Mouse (Mus musculus) forebrain, embryonic 12.5 days (tissue): Measurements from ENCODE around the gene Esf1. TPM values are rescaled to one million over a fixed set of nuclear protein-coding genes. Genes with fewer than 3 reads are reported as not detected.
"Not testable (repeated sequence)": the region's sequence is repeated elsewhere in the genome, so short reads cannot be mapped to it uniquely, and the experiment has no call there.

ENCODE experiments used
- ATAC-seq: fragments of 200-750 bp; cut with Nextera tagmentation; 2 replicates; pipeline ENCODE4 v1.8.0; 2017; ENCODE audit warnings: moderate TSS enrichment; ENCODE audit not compliant: low FRiP score
- H3K27ac ChIP-seq: fragments of 300-500 bp; sonication (generic); 2 replicates; pipeline ENCODE4 v1.5.1; 2016; ENCODE audit warnings: mild to moderate bottlenecking
- H3K27me3 ChIP-seq: fragments of 300-500 bp; sonication (generic); 2 replicates; pipeline ENCODE4 v1.6.1; 2016; ENCODE audit warnings: mild to moderate bottlenecking
- H3K36me3 ChIP-seq: fragments of 300-500 bp; sonication (generic); replicated peaks from 2 replicates; pipeline ENCODE4 v1.6.1; 2016; ENCODE audit warnings: mild to moderate bottlenecking
- H3K4me1 ChIP-seq: fragments of 300-500 bp; sonication (generic); 2 replicates; pipeline ENCODE4 v1.6.1; 2016
- H3K4me2 ChIP-seq: fragments of 300-500 bp; sonication (generic); 2 replicates; pipeline ENCODE4 v1.6.1; 2016; ENCODE audit warnings: mild to moderate bottlenecking, moderate library complexity
- H3K4me3 ChIP-seq: fragments of 300-500 bp; sonication (generic); replicated peaks from 2 replicates; pipeline ENCODE4 v1.5.1; 2016; ENCODE audit warnings: mild to moderate bottlenecking
- H3K9ac ChIP-seq: fragments of 300-500 bp; sonication (generic); 2 replicates; pipeline ENCODE4 v1.6.1; 2016; ENCODE audit warnings: mild to moderate bottlenecking
- H3K9me3 ChIP-seq: fragments of 300-500 bp; sonication (generic); 2 replicates; pipeline ENCODE4 v1.6.1; 2016
- WGBS: fragments of 180-500 bp; shearing (Covaris S2); methylation state at CpG from one replicate; pipeline ENCODE4 v1.1.7; 2016; 5-methylcytosine and 5-hydroxymethylcytosine counted together
- polyA plus RNA-seq: library from polyadenylated mRNA; unstranded; fragments of >200 nt; fragmentation: Nextera tagmentation; extraction: Ambion mirVana; gene quantifications from 2 replicates; pipeline ENCODE4 v1.2.1, GENCODE M21; 2016

Esf1 gene
- polyA plus RNA-seq, result 31.1 and 34.1 TPM in 2 replicates

DNA sequence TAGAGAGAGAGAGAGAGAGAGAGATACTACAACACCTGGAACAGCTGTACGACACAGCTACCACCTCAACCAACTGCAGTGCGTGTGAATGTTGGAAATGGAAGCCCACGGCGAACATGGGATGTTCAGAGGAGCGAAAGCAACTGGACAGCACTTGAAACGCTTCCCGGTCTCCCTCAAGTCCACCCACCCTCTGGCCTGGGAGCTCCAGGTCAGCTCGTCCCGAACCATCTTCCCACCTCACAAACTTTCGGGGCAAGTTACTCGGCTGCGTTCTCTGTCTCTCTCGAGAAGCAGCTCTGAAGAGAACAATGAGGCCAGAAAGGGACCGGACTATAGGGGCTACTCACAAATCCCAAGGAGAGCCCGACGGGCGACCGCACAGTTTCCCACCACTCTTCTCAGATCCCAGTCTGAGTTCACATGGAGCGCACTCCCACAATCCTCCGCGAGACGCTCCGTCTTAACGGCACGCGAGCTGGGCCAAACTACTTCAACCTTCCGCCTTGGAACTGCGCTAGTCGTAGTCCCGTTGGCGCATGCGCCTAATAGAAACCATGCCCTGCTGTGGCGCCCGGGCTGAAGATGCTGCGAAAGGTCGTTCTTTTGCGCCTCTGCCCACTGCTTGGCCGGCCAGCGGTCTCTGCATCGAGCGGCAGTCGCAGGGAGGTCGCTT is at the start of gene Esf1, which contains the start of gene Ndufaf5:
Gene Esf1, minus strand, starts transcription at position 438 of the 676 bp plus-strand sequence.
Gene Ndufaf5, plus strand, starts transcription at position 523 of the 676 bp plus-strand sequence.
- H3K27ac ChIP-seq, result peak within 1 kb of the TSS; percentile 77

DNA sequence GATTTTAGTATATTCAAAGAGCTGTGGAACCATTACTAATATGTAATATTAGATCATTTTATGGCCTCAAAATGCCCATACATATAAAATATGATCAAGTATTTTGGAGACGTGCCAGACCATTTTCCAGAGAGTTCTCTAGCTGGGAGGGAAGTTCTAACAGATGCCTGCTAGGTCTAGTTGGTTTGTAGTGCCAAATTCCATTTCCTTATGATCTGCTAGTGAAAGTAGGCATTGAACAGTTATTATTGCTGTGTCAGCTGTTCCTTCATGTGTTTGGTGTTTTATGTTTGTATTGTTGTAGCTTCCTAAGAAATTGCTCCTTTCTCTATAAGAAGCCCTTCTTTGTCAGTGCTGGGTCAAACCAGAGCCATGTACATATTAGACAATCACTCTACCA is 45.6 kb upstream of the Esf1 start:
- H3K27me3 ChIP-seq, result no peaks in the 10 kb centered on the region

More for the DNA sequence above, at the start of gene Esf1, which contains the start of gene Ndufaf5:
- Histone ChIP-seq H3K4me2 (peak within 1 kb of the TSS; percentile 55), H3K9me3 (no peaks in the 10 kb centered on the region), H3K27me3 (no peaks in the 10 kb centered on the region), H3K4me3 (peak within 1 kb of the TSS; percentile 79), H3K36me3 (peaks cover 13% of the 10 kb centered on the region; the same call in 1 of the 2 replicates), H3K9ac (peak within 1 kb of the TSS; percentile 77), H3K4me1 (peaks cover 17% of the 10 kb centered on the region)
- under 1% methylated on average over 43 of the region's 43 CpGs for WGBS
- peak; percentile 98 for ATAC-seq

DNA sequence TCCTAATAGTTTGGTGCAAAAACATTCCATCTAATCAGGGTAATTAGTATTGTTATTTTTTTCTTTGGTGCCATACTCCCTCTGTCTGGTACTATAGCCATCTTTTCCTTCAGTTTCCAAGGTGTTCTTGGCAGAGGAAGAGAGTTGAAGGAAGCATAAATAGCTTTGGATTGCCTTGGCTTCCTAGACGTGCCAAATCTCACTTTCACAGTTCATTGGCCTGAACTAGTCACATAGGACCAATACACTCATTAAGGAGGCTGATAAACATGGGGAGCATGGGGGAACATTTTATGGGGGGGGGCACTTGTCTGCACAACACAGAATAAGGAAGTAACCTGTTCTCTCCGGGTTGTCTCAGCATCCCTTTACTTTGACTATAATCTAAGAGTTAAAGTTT is 45.1 kb upstream of the Esf1 start:
- no peak overlapping the region for H3K27ac ChIP-seq
- H3K4me2 ChIP-seq, result no peak overlapping the region
- 73% methylated on average over 2 of the region's 2 CpGs for WGBS
- H3K4me1 ChIP-seq, result peaks cover 3% of the 10 kb centered on the region; the same call in 1 of the 2 replicates
- H3K4me3 ChIP-seq, result no peak overlapping the region
- no peak overlapping the region for H3K9ac ChIP-seq
- H3K27me3 ChIP-seq, result no peaks in the 10 kb centered on the region
- no peaks in the 10 kb centered on the region for H3K36me3 ChIP-seq
- no peak for ATAC-seq
- no peaks in the 10 kb centered on the region for H3K9me3 ChIP-seq

More for the DNA sequence above, 45.6 kb upstream of the Esf1 start:
- no peak for ATAC-seq
- Histone ChIP-seq H3K4me2 (no peak overlapping the region), H3K36me3 (no peaks in the 10 kb centered on the region), H3K9me3 (no peaks in the 10 kb centered on the region), H3K4me1 (peaks cover 3% of the 10 kb centered on the region; the same call in 1 of the 2 replicates), H3K9ac (no peak overlapping the region), H3K4me3 (no peak overlapping the region), H3K27ac (no peak overlapping the region)
- 74% methylated on average over 1 of the region's 1 CpGs for WGBS

DNA sequence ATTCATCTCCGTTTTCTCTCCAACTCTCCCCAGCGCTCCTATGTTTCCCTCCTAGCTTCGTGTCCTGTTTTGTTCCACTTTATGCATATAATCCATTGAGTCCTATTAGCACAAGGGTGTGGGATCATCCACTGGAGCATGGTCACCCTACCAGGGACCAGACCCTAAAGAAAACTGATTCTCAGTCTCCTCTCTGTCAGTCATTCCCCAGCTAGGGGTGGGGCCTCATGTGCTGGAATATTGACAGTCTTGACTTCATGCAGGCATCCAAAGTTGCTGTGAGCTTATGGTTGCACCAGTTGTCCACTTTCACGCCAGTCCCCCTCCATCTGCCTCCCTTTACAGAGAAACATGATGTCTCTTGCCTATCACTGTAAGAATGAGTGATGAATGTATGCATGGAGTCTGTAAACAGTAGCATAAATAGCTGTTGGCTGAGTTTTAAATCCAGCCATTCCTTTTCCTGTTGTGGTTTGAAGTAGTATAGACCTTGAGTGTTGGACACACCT is 44.2 kb upstream of the Esf1 start:
- WGBS, result 92% methylated on average over 4 of the region's 4 CpGs
- Histone ChIP-seq H3K9ac (no peak overlapping the region), H3K4me1 (no peaks in the 10 kb centered on the region), H3K27me3 (no peaks in the 10 kb centered on the region), H3K4me2 (no peak overlapping the region), H3K4me3 (no peak overlapping the region), H3K9me3 (no peaks in the 10 kb centered on the region), H3K36me3 (no peaks in the 10 kb centered on the region), H3K27ac (no peak overlapping the region)
- no peak for ATAC-seq

DNA sequence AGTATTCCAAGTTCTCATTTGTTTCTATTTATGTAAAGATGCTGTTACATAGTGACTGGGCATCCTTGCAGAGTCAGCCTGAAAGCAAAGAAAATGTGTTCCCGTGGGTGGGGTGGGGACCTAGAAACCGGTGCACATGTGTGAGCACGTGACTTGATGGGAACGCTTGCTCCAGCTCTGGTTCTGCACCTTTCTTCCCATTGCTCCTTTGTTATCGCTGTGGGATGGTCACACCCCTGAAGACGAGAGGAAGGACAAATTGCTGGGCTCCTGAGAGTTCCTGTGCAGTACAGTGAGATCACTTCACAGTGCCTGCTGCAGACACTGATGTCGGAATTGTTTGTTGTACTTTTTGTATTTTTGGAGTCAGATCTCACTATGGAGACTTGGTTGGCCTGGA is 33.4 kb upstream of the Esf1 start:
- Histone ChIP-seq H3K27ac (no peak overlapping the region), H3K36me3 (peaks cover 21% of the 10 kb centered on the region)

DNA sequence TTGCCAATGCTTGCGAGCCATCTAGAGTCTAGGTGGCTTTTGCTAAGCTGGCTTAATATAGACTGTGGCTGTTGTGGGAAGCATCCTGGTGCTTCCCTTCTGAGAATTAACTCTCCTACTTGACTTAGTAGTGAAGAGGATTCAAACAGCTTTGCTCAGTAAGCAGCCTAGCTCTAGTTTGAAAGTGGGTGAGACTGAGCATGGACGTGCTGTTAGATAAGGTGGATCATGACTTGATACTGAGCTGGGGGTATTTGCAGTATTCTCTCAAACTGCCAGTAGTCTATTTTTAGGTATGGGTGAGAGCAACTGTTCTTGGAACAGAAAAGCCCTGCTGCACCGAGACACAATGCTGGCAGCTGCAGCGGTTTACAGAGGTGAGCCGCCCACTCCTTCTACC is 32.2 kb upstream of the Esf1 start:
- H3K27me3 ChIP-seq, result no peaks in the 10 kb centered on the region
- no peak overlapping the region for H3K27ac ChIP-seq
- no peaks in the 10 kb centered on the region for H3K4me1 ChIP-seq
- no peak for ATAC-seq
- no peak overlapping the region for H3K4me3 ChIP-seq
- 92% methylated on average over 5 of the region's 5 CpGs for WGBS
- no peak overlapping the region for H3K4me2 ChIP-seq
- no peaks in the 10 kb centered on the region for H3K9me3 ChIP-seq
- H3K36me3 ChIP-seq, result peaks cover 21% of the 10 kb centered on the region
- no peak overlapping the region for H3K9ac ChIP-seq

More for the DNA sequence above, 33.4 kb upstream of the Esf1 start:
- no peak overlapping the region for H3K4me3 ChIP-seq
- ATAC-seq, result no peak
- H3K4me1 ChIP-seq, result no peaks in the 10 kb centered on the region
- H3K9me3 ChIP-seq, result no peaks in the 10 kb centered on the region
- H3K9ac ChIP-seq, result no peak overlapping the region
- 98% methylated on average over 7 of the region's 7 CpGs for WGBS
- no peaks in the 10 kb centered on the region for H3K27me3 ChIP-seq
- no peak overlapping the region for H3K4me2 ChIP-seq

DNA sequence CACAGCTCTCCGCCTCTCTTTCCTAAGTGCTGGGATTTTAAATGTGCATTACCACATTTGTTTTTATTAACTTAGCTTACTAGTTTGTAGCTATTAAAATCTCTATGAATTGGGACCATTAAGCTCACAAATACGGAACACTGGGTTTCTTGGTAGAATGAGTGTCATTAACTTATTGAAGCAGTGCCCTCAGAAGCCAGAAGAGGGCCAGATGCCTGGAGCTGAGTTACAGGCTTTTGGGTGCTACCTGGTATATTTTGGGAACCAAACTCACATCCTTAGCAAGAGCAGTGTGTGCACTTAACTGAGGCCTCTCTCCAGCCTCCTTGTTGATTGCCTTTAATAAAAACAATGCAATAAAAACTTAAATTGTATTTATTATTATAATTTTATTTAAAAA is 30.3 kb upstream of the Esf1 start:
- 86% methylated on average over 2 of the region's 2 CpGs for WGBS
- no peak overlapping the region for H3K4me3 ChIP-seq

DNA sequence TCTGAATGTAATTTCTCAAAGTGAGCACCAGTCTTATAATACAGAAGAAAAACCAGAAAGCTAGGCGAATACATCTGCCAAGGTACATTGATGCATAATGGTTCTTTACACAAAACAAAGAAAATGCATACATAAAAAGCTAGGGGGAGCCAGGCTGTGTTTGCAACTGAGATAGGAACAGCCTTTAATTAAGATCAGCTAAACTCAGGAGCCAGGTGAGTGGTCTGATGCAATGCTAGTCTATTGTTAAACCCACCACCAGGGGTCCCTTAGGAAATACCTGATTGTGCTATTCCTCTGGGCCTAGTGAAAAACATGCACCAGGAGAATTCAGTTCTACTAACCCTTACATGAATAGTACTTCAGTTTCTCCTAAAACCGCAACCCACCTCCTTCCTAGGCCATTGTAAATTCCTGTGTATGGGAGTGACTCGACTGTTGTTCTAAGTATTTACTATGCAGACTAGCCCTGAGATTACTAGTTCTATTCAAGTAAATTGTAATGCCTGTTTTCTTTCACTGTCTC is 15.4 kb upstream of the Esf1 start:
- H3K9ac ChIP-seq, H3K4me3 ChIP-seq, H3K27ac ChIP-seq, ATAC-seq, H3K9me3 ChIP-seq, H3K4me2 ChIP-seq, H3K4me1 ChIP-seq, H3K27me3 ChIP-seq: not testable (repeated sequence)
- H3K36me3 ChIP-seq, result peaks cover 23% of the 10 kb centered on the region
- 88% methylated on average over 3 of the region's 3 CpGs for WGBS

More for the DNA sequence above, 30.3 kb upstream of the Esf1 start:
- no peaks in the 10 kb centered on the region for H3K27me3 ChIP-seq
- no peak for ATAC-seq
- H3K9ac ChIP-seq, result no peak overlapping the region
- H3K36me3 ChIP-seq, result peaks cover 24% of the 10 kb centered on the region
- no peaks in the 10 kb centered on the region for H3K4me1 ChIP-seq
- no peaks in the 10 kb centered on the region for H3K9me3 ChIP-seq
- no peak overlapping the region for H3K4me2 ChIP-seq
- H3K27ac ChIP-seq, result no peak overlapping the region

DNA sequence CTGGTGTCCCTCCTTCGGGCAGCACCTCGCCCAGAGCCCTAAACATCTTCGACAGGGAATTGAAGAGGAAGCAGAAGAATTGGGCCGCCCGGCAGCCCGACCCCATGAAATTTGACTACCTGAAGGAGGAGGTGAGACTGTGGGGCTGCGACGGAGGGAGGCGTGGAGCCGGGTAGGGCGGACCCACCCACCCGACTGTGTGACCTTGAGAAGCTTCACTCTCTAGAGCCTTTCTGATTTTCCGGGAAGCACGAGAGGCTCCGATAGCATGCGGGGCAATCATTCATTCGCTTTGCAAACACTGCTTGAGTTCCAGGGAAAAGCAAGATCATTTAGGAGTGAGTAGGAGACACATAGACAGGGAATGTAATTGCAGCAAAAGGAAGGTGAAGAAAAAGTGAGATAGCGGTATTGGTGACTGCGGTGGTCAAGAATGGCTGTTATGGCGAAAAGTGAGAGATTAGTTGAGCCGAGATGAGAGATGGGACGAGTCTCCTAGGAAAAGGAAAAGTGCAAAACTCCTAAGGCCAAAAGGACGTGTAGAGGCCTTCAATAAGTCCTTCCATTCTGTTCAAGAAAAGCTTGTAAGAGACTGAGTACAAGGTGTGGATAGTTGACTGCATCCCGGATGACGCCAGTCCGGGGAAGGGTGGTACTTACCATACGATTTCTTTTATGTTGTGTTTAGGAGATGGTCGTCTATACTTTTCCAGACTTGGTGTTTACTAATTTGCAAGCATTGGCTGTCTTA is 614 bp upstream of the Esf1 start:
- H3K4me3 ChIP-seq, result peak overlapping the region; percentile 79
- peaks cover 11% of the 10 kb centered on the region; the same call in 1 of the 2 replicates for H3K36me3 ChIP-seq
- peak overlapping the region; percentile 77 for H3K27ac ChIP-seq
- H3K27me3 ChIP-seq, result no peaks in the 10 kb centered on the region
- peaks cover 17% of the 10 kb centered on the region for H3K4me1 ChIP-seq
- ATAC-seq, result peak; percentile 74
- 8% methylated on average over 28 of the region's 28 CpGs for WGBS
- peak overlapping the region; percentile 77 for H3K9ac ChIP-seq
- no peaks in the 10 kb centered on the region for H3K9me3 ChIP-seq
- peak overlapping the region; percentile 55 for H3K4me2 ChIP-seq

DNA sequence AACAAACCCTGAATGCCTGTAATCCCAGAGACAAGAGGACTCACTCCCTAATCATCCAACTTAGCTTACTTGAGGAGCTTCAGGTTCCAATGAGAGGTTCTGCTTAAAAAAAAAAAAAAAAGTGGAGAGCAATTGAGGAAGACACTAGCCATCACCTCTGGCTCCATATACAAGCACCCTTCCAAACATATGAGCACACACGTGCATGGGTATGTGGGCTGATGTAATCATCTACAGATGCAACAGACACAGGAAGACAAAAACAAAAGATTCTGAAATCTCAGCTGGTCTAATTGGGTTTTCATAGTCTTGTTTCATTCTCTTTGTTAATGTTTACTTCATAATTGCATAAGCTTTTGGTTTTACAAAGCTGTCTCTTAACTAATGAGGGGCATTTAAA is 1.3 kb downstream of the Esf1 start:
- Histone ChIP-seq H3K27me3 (no peaks in the 10 kb centered on the region), H3K4me3 (no peak overlapping the region), H3K4me1 (peaks cover 17% of the 10 kb centered on the region), H3K36me3 (peaks cover 19% of the 10 kb centered on the region), H3K9me3 (no peaks in the 10 kb centered on the region), H3K4me2 (no peak overlapping the region; the same call in 1 of the 2 replicates), H3K9ac (no peak overlapping the region), H3K27ac (no peak overlapping the region)
- no peak for ATAC-seq
- 89% methylated on average over 1 of the region's 1 CpGs for WGBS

DNA sequence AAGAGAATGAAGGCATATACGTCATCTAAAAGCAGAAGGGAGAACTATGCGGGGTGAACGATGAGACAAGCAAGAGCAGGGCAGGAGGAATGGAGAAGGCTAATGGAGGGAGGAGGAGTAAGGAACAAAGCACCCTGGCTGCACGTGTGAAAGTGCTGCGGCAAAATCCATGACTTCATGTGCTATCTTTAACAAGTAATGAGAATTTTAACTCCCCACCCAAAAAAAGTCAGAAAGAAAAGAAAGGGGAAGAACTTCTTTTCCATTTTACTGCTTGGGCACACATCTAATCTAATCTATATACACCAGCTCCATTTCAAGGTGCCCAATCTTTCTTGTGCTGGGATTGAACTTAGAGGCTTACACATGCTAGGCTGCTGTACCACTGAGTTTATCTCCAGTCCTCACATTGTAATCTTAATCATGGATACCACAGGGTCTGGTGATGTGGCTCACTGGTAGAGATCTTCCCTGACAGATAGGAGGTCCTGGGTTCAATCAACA is 7.0 kb downstream of the Esf1 start:
- no peaks in the 10 kb centered on the region for H3K4me1 ChIP-seq
- no peak overlapping the region for H3K9ac ChIP-seq
- no peak for ATAC-seq
- no peak overlapping the region for H3K4me3 ChIP-seq
- H3K36me3 ChIP-seq, result peaks cover 38% of the 10 kb centered on the region
- H3K27ac ChIP-seq, result no peak overlapping the region
- no peaks in the 10 kb centered on the region for H3K27me3 ChIP-seq
- WGBS, result 96% methylated on average over 5 of the region's 5 CpGs
- no peaks in the 10 kb centered on the region for H3K9me3 ChIP-seq
- no peak overlapping the region for H3K4me2 ChIP-seq

DNA sequence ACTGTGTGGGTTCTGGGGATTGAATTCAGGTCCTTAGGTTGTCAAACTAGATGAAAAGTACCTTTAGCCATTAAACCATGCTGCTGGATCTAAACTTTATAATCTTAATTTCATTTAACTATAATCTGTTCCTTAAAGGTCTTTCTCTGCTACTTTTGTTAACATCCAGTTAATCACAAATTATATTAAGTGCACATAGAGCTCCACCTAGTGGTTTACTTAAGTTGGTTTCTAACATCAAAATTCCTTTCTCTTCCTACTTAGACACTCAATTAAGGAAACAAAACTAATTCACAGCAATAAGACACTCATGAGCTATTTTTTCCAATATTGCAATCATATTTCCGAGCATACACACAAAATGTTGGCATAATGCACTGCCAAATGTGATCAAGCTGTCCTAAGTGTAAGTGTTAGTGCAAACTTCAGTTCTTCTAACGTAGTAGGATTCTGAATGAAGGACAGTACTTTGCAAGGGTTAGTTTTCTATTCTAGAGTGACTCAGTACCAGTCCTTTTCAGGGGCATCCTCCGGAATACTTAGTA is 11.1 kb downstream of the Esf1 start:
- H3K4me1 ChIP-seq, result no peaks in the 10 kb centered on the region
- no peak overlapping the region for H3K4me3 ChIP-seq
- H3K9me3 ChIP-seq, result no peaks in the 10 kb centered on the region
- WGBS, result 85% methylated on average over 3 of the region's 3 CpGs
- H3K9ac ChIP-seq, result no peak overlapping the region
- no peaks in the 10 kb centered on the region for H3K27me3 ChIP-seq
- no peak for ATAC-seq
- H3K36me3 ChIP-seq, result peaks cover 44% of the 10 kb centered on the region
- no peak overlapping the region for H3K27ac ChIP-seq
- no peak overlapping the region for H3K4me2 ChIP-seq
